Mouse (Mus musculus) heart, embryonic 14.5 days (tissue): ENCODE results near the gene Afap1. TPM values are rescaled to one million over a fixed set of nuclear protein-coding genes. Genes with fewer than 3 reads are reported as not detected.
A peak's percentile ranks its signal among the peaks of the same experiment; 100 is the strongest.

Experiments
- ATAC-seq: fragments of 200-750 bp; cut with Nextera tagmentation; 2 replicates; pipeline ENCODE4 v1.8.0; 2017; ENCODE audit warnings: low read depth, moderate TSS enrichment; ENCODE audit not compliant: insufficient number of reproducible peaks, insufficient read depth, low FRiP score
- H3K27ac ChIP-seq, 2 experiments: fragments of 200-500 bp in 1 of 2; fragments of 300-500 bp in 1 of 2; sonication (generic) in 1 of 2; replicated peaks in 1 of 2; 2 replicates each; pipeline ENCODE4 v1.5.1; 2012 to 2014; ENCODE audit warnings: low read depth in 2 of 2, low read length in 2 of 2, control low read depth in 1 of 2, mild to moderate bottlenecking in 1 of 2, mixed read lengths in 1 of 2; ENCODE audit not compliant: control insufficient read depth in 1 of 2, insufficient read depth in 1 of 2
- H3K27me3 ChIP-seq: fragments of 300-500 bp; sonication (generic); 2 replicates; pipeline ENCODE4 v1.6.1; 2014; ENCODE audit warnings: mild to moderate bottlenecking, low read length, control low read depth; ENCODE audit not compliant: control insufficient read depth, insufficient read depth
- H3K36me3 ChIP-seq: fragments of 300-500 bp; sonication (generic); 2 replicates; pipeline ENCODE4 v1.6.1; 2014; ENCODE audit warnings: mild to moderate bottlenecking, control low read depth, low read length, mixed read lengths; ENCODE audit not compliant: control insufficient read depth, insufficient read depth
- H3K4me1 ChIP-seq, 2 experiments: fragments of 200-500 bp in 1 of 2; fragments of 300-500 bp in 1 of 2; sonication (generic) in 1 of 2; 2 replicates each; pipeline ENCODE4 v1.6.1; 2012 to 2014; ENCODE audit warnings: low read length in 2 of 2, control low read depth in 1 of 2, mixed read lengths in 1 of 2; ENCODE audit not compliant: control insufficient read depth in 2 of 2, insufficient read depth in 2 of 2
- H3K4me2 ChIP-seq: fragments of 300-500 bp; sonication (generic); 2 replicates; pipeline ENCODE4 v1.6.1; 2014; ENCODE audit warnings: mild to moderate bottlenecking, low read length
- H3K4me3 ChIP-seq, 2 experiments: fragments of 200-500 bp in 1 of 2; fragments of 300-500 bp in 1 of 2; sonication (generic) in 1 of 2; 2 replicates each; pipeline ENCODE4 v1.5.1; 2012 to 2014; ENCODE audit warnings: low read length in 2 of 2, mild to moderate bottlenecking in 2 of 2, control low read depth in 1 of 2, low read depth in 1 of 2, moderate library complexity in 1 of 2; ENCODE audit not compliant: control insufficient read depth in 1 of 2, insufficient read depth in 1 of 2
- H3K9ac ChIP-seq: fragments of 300-500 bp; sonication (generic); 2 replicates; pipeline ENCODE4 v1.6.1; 2014; ENCODE audit warnings: mild to moderate bottlenecking, low read length
- H3K9me3 ChIP-seq: fragments of 300-500 bp; sonication (generic); 2 replicates; pipeline ENCODE4 v1.6.1; 2016; ENCODE audit warnings: low read length, control low read depth; ENCODE audit not compliant: control insufficient read depth
- WGBS: fragments of 180-500 bp; shearing (Covaris S2); extraction: QIAGEN DNeasy Blood & Tissue Kit; methylation state at CpG from one replicate; pipeline ENCODE4 v1.1.7; 2014; 5-methylcytosine and 5-hydroxymethylcytosine counted together
- polyA plus RNA-seq: library from polyadenylated mRNA; unstranded; fragments of >200 nt; fragmentation: Nextera tagmentation; extraction: Ambion mirVana; gene quantifications from 2 replicates; pipeline ENCODE4 v1.2.1, GENCODE M21; 2014

The Afap1 gene
- polyA plus RNA-seq, 1 experiment from 2014 or later = 24.8 TPM

GRCm38 (mm10) chr5:35870408-35871012 lies 22.6 kb upstream of the Afap1 start:
- Histone ChIP-seq H3K36me3 (no peaks in the 10 kb centered on the region), H3K4me1 (peaks cover 9 to 16% of the 10 kb centered on the region in 2 experiments), H3K9me3 (no peaks in the 10 kb centered on the region), H3K27me3 (no peaks in the 10 kb centered on the region), H3K4me2 (no peak overlapping the region), H3K4me3 (no peak overlapping the region), H3K27ac (no peak overlapping the region), H3K9ac (no peak overlapping the region)
- ATAC-seq = peak; percentile 41
- 54% methylated on average over 8 of the region's 8 CpGs for WGBS

GRCm38 (mm10) chr5:35873382-35873781 lies 19.7 kb upstream of the Afap1 start:
- no peaks in the 10 kb centered on the region for H3K36me3 ChIP-seq
- no peak overlapping the region for H3K4me2 ChIP-seq
- ATAC-seq = no peak
- H3K9ac ChIP-seq = no peak overlapping the region
- WGBS = 18% methylated on average over 4 of the region's 4 CpGs
- no peak overlapping the region for H3K27ac ChIP-seq
- H3K9me3 ChIP-seq = no peaks in the 10 kb centered on the region
- no peak overlapping the region for H3K4me3 ChIP-seq
- no peaks in the 10 kb centered on the region for H3K27me3 ChIP-seq
- H3K4me1 ChIP-seq = peaks cover 17 to 22% of the 10 kb centered on the region in 2 experiments

DNA sequence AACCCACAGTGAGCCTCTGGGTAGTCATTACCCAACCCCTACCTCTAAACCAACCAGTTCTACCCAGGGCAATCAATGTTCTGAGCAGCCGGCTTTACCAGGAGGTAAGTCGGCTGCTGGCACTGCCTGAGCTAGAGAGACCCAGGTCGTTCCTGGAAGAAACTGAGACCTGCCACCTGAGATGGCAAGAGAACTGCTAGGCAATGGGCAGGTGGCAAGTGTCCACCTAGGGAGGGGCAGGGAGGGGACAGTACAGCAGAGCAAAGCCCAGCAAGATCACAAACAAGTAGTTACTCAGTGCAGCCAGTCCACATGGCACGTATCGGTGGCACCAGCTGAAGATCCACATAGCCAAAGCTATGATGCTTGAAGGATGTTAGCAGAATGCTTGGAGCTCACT lies 16.9 kb upstream of the Afap1 start:
- ATAC-seq = no peak
- peaks cover 23 to 27% of the 10 kb centered on the region in 2 experiments for H3K4me1 ChIP-seq
- H3K27me3 ChIP-seq = no peaks in the 10 kb centered on the region
- no peak overlapping the region for H3K4me2 ChIP-seq
- no peak overlapping the region for H3K4me3 ChIP-seq
- no peaks in the 10 kb centered on the region for H3K36me3 ChIP-seq
- WGBS = 92% methylated on average over 5 of the region's 5 CpGs
- H3K9ac ChIP-seq = no peak overlapping the region
- H3K27ac ChIP-seq = no peak overlapping the region
- H3K9me3 ChIP-seq = no peaks in the 10 kb centered on the region

DNA sequence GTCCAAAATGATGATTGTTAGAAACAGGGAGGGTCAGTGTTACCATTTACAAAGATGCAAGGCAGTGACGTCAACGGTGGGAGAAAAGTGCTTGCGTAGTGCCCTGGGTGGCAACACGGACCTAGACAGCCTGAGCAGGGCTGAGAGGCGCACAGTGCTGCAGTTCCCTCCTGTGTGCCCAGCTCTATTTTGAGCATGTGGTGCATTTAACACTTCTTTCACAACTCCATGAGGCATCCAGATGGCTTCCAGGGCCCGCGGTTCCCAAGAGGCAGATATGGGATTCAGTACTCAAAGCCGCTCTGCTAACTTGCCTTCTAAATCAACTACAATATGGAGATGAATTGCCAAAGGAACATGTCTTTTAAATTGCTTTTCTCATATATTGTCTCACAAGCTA lies 13.9 kb upstream of the Afap1 start:
- no peak for ATAC-seq
- no peak overlapping the region for H3K4me3 ChIP-seq
- WGBS = 60% methylated on average over 8 of the region's 8 CpGs
- no peaks in the 10 kb centered on the region for H3K9me3 ChIP-seq
- peaks cover 17 to 19% of the 10 kb centered on the region in 2 experiments for H3K4me1 ChIP-seq
- H3K36me3 ChIP-seq = no peaks in the 10 kb centered on the region
- H3K27ac ChIP-seq = 0 out of 4 replicates have a peak overlapping the region, but pooled peaks of 1 of the 2 experiments have one; percentile 3
- no peak overlapping the region for H3K9ac ChIP-seq
- H3K27me3 ChIP-seq = no peaks in the 10 kb centered on the region; the same call in 1 of the 2 replicates
- no peak overlapping the region for H3K4me2 ChIP-seq

GRCm38 (mm10) chr5:35882391-35882790 lies 10.7 kb upstream of the Afap1 start:
- H3K4me3 ChIP-seq = no peak overlapping the region
- H3K27ac ChIP-seq = no peak overlapping the region
- H3K27me3 ChIP-seq = no peaks in the 10 kb centered on the region; the same call in 1 of the 2 replicates
- 52% methylated on average over 9 of the region's 9 CpGs for WGBS
- H3K4me2 ChIP-seq = no peak overlapping the region
- no peaks in the 10 kb centered on the region for H3K36me3 ChIP-seq
- H3K4me1 ChIP-seq = peaks cover 15 to 20% of the 10 kb centered on the region in 2 experiments
- H3K9me3 ChIP-seq = no peaks in the 10 kb centered on the region
- ATAC-seq = no peak
- H3K9ac ChIP-seq = no peak overlapping the region

- 39% methylated on average over 11 of the region's 11 CpGs for WGBS
- ATAC-seq = no peak
These were observed 8.9 kb upstream of the Afap1 start for GRCm38 (mm10) chr5:35884262-35884661.

DNA sequence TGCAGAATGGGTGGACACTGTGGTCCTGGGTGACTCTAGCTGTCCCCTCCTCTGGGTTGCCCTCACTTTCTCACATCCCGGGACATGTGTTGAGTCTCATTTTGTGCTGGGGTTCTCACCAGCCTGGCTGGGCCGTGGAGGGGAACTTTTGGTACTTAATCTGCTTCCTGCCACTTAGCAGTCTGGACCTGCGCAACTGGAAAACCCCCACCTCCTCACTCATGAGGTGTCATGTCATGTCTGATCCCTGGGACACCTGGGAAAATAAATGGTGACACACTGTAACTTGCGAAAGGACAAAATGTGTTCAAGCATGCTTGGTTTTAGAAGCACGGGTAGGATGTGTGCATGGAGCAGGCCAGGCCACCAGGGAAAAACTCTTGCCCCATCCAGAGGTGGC lies 8.4 kb upstream of the Afap1 start:
- no peak overlapping the region for H3K27ac ChIP-seq
- H3K4me3 ChIP-seq = no peak overlapping the region
- no peaks in the 10 kb centered on the region for H3K36me3 ChIP-seq
- H3K27me3 ChIP-seq = no peaks in the 10 kb centered on the region; the same call in 1 of the 2 replicates
- H3K4me1 ChIP-seq = peaks cover 4 to 7% of the 10 kb centered on the region in 2 experiments; a peak in 3 of 4 replicates
- H3K4me2 ChIP-seq = no peak overlapping the region
- no peaks in the 10 kb centered on the region for H3K9me3 ChIP-seq
- no peak for ATAC-seq
- WGBS = 79% methylated on average over 5 of the region's 5 CpGs
- no peak overlapping the region for H3K9ac ChIP-seq

More at GRCm38 (mm10) chr5:35884262-35884661, 8.9 kb upstream of the Afap1 start:
- Histone ChIP-seq H3K27ac (no peak overlapping the region), H3K4me2 (no peak overlapping the region), H3K9me3 (no peaks in the 10 kb centered on the region), H3K27me3 (no peaks in the 10 kb centered on the region; the same call in 1 of the 2 replicates), H3K4me3 (no peak overlapping the region), H3K9ac (no peak overlapping the region), H3K36me3 (no peaks in the 10 kb centered on the region), H3K4me1 (peaks cover 4 to 10% of the 10 kb centered on the region in 2 experiments; a peak in 3 of 4 replicates)

- Histone ChIP-seq H3K4me3 (no peak overlapping the region), H3K4me2 (no peak overlapping the region), H3K9ac (no peak overlapping the region), H3K9me3 (no peaks in the 10 kb centered on the region), H3K27me3 (no peaks in the 10 kb centered on the region), H3K4me1 (peaks cover 4 to 6% of the 10 kb centered on the region in 2 experiments; a peak in 2 of 4 replicates), H3K27ac (no peak overlapping the region), H3K36me3 (no peaks in the 10 kb centered on the region)
- WGBS = 40% methylated on average over 9 of the region's 9 CpGs
- ATAC-seq = no peak
These were observed 4.2 kb upstream of the Afap1 start for GRCm38 (mm10) chr5:35888959-35889358.
